Mouse (Mus musculus) heart, postnatal 0 days (tissue): ENCODE results near the gene Osmr. TPM values are rescaled to one million over a fixed set of nuclear protein-coding genes. Genes with fewer than 3 reads are reported as not detected.
A peak's percentile ranks its signal among the peaks of the same experiment; 100 is the strongest.

ENCODE experiments used
- ATAC-seq: fragments of 200-750 bp; cut with Nextera tagmentation; 2 replicates; pipeline ENCODE4 v1.8.0; 2017; ENCODE audit warnings: low read depth, moderate number of reproducible peaks, moderate library complexity; ENCODE audit not compliant: insufficient read depth
- DNase-seq: peaks from one replicate; pipeline ENCODE4 v3.0.0-alpha.2; 2016; ENCODE audit warnings: low spot score
- H3K27ac ChIP-seq: fragments of 300-500 bp; sonication (generic); 2 replicates; pipeline ENCODE4 v1.5.1; 2014; ENCODE audit warnings: low read depth, mild to moderate bottlenecking
- H3K27me3 ChIP-seq: fragments of 300-500 bp; sonication (generic); 2 replicates; pipeline ENCODE4 v1.6.1; 2014; ENCODE audit warnings: low read length, mixed read lengths; ENCODE audit not compliant: control insufficient read depth, insufficient read depth
- H3K36me3 ChIP-seq: fragments of 300-500 bp; sonication (generic); replicated peaks from 2 replicates; pipeline ENCODE4 v1.6.1; 2014; ENCODE audit warnings: low read length, mixed read lengths; ENCODE audit not compliant: control insufficient read depth, insufficient read depth
- H3K4me1 ChIP-seq: fragments of 300-500 bp; sonication (generic); 2 replicates; pipeline ENCODE4 v1.6.1; 2014; ENCODE audit warnings: antibody characterized with exemption; ENCODE audit not compliant: control insufficient read depth, insufficient read depth
- H3K4me2 ChIP-seq: fragments of 300-500 bp; sonication (generic); 2 replicates; pipeline ENCODE4 v1.6.1; 2014; ENCODE audit warnings: low read depth, mild to moderate bottlenecking, low read length, moderate library complexity
- H3K4me3 ChIP-seq: fragments of 300-500 bp; sonication (generic); 2 replicates; pipeline ENCODE4 v1.5.1; 2014; ENCODE audit warnings: low read depth, low read length
- H3K9ac ChIP-seq: fragments of 300-500 bp; sonication (generic); replicated peaks from 2 replicates; pipeline ENCODE4 v1.6.1; 2014; ENCODE audit warnings: low read depth, low read length, mixed read lengths
- H3K9me3 ChIP-seq: fragments of 300-500 bp; sonication (generic); replicated peaks from 2 replicates; pipeline ENCODE4 v1.6.1; 2016; ENCODE audit warnings: low read length; ENCODE audit not compliant: control insufficient read depth
- CTCF ChIP-seq: IDR thresholded peaks from 2 replicates; pipeline ENCODE4 v1.5.1; 2016; ENCODE audit warnings: antibody characterized with exemption, control low read depth, low read depth
- EP300 ChIP-seq: IDR thresholded peaks from 2 replicates; pipeline ENCODE4 v1.6.1; 2016; ENCODE audit warnings: antibody characterized with exemption, low read depth
- WGBS: fragments of 180-500 bp; shearing (Covaris S2); extraction: QIAGEN DNeasy Blood & Tissue Kit; methylation state at CpG from one replicate; pipeline ENCODE4 v1.1.7; 2014; 5-methylcytosine and 5-hydroxymethylcytosine counted together
- polyA plus RNA-seq: library from polyadenylated mRNA; unstranded; fragments of >200 nt; fragmentation: Nextera tagmentation; extraction: Ambion mirVana; gene quantifications from 2 replicates; pipeline ENCODE4 v1.2.1, GENCODE M21; 2015
- total RNA-seq: library from RNA; depleted of rRNA; stranded (reverse); fragments of >200 nt; gene quantifications from 2 replicates; pipeline ENCODE4 v1.2.3, GENCODE M21; 2014; ENCODE audit warnings: low replicate concordance

Osmr gene
- total and polyA plus RNA-seq, 2 experiments from 2014 or later: 2.6 to 12.4 TPM

GRCm38 (mm10) chr15:6906260-6907047 lies 31.7 kb upstream of the Osmr start:
- H3K4me1 ChIP-seq: 0 out of 2 replicates have a peak, but pooled peaks cover 6% of the 10 kb centered on the region
- H3K27ac ChIP-seq: no peak overlapping the region
- TF ChIP-seq CTCF: no peak
- TF ChIP-seq EP300: no peak
- no peak overlapping the region for H3K4me2 ChIP-seq
- no peak overlapping the region for H3K4me3 ChIP-seq
- 61% methylated on average over 19 of the region's 19 CpGs for WGBS
- no peaks in the 10 kb centered on the region for H3K9me3 ChIP-seq
- no peaks in the 10 kb centered on the region for H3K36me3 ChIP-seq
- peaks cover 6% of the 10 kb centered on the region for H3K27me3 ChIP-seq
- ATAC-seq (no peak), DNase-seq (peak; percentile 5)
- no peak overlapping the region for H3K9ac ChIP-seq

GRCm38 (mm10) chr15:6905726-6906125 lies 31.0 kb upstream of the Osmr start:
- Histone ChIP-seq H3K9me3 (no peaks in the 10 kb centered on the region), H3K4me3 (no peak overlapping the region), H3K9ac (no peak overlapping the region), H3K27ac (no peak overlapping the region), H3K36me3 (no peaks in the 10 kb centered on the region), H3K4me1 (0 out of 2 replicates have a peak, but pooled peaks cover 6% of the 10 kb centered on the region), H3K27me3 (peaks cover 4% of the 10 kb centered on the region; the same call in 1 of the 2 replicates), H3K4me2 (no peak overlapping the region)
- ATAC-seq (no peak), DNase-seq (no peak)
- 80% methylated on average over 4 of the region's 4 CpGs for WGBS
- TF ChIP-seq CTCF (no peak), EP300 (no peak)

GRCm38 (mm10) chr15:6903286-6903975 lies 28.7 kb upstream of the Osmr start:
- no peak overlapping the region for H3K4me3 ChIP-seq
- H3K4me2 ChIP-seq: no peak overlapping the region
- WGBS: 70% methylated on average over 9 of the region's 9 CpGs
- 0 out of 2 replicates have a peak, but pooled peaks cover 6% of the 10 kb centered on the region for H3K4me1 ChIP-seq
- no peaks in the 10 kb centered on the region for H3K9me3 ChIP-seq
- H3K27me3 ChIP-seq: peaks cover 4% of the 10 kb centered on the region; the same call in 1 of the 2 replicates
- no peak for ATAC-seq
- no peak for TF ChIP-seq CTCF
- TF ChIP-seq EP300: no peak
- H3K27ac ChIP-seq: no peak overlapping the region
- H3K36me3 ChIP-seq: no peaks in the 10 kb centered on the region
- H3K9ac ChIP-seq: no peak overlapping the region
- DNase-seq: no peak

- TF ChIP-seq CTCF: no peak
- no peak for TF ChIP-seq EP300
- no peak overlapping the region for H3K27ac ChIP-seq
- H3K9ac ChIP-seq: no peak overlapping the region
- no peaks in the 10 kb centered on the region for H3K9me3 ChIP-seq
- H3K4me1 ChIP-seq: 0 out of 2 replicates have a peak, but pooled peaks cover 6% of the 10 kb centered on the region
- no peak for DNase-seq
- 72% methylated on average over 5 of the region's 5 CpGs for WGBS
- no peak overlapping the region for H3K4me2 ChIP-seq
- H3K4me3 ChIP-seq: no peak overlapping the region
- ATAC-seq: no peak
- H3K36me3 ChIP-seq: no peaks in the 10 kb centered on the region
- peaks cover 4% of the 10 kb centered on the region; the same call in 1 of the 2 replicates for H3K27me3 ChIP-seq
Observed at GRCm38 (mm10) chr15:6901982-6902639, 27.3 kb upstream of the Osmr start.

DNA sequence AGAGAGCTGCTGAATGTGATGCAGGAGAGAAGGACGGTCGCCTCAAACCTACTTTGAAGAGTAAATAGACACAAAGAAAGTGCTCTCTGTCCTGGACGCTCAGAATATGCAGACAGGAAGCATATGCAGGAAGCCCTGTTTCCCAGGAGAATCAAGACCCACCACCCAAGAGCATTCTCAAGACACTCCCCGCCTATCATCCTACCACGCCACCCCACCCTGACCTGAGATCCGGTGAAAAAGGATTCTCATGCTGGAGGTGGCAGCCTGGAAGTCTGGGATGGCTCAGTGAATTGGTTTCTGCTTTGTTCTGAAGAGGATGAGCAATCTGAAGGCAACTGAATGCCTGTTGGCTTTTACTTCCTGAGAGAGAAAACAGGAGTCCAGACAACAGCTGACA lies 26.5 kb upstream of the Osmr start:
- H3K36me3 ChIP-seq: no peaks in the 10 kb centered on the region
- no peak for DNase-seq
- H3K4me2 ChIP-seq: no peak overlapping the region
- no peak for ATAC-seq
- no peak overlapping the region for H3K4me3 ChIP-seq
- no peaks in the 10 kb centered on the region for H3K27me3 ChIP-seq
- 0 out of 2 replicates have a peak, but pooled peaks cover 6% of the 10 kb centered on the region for H3K4me1 ChIP-seq
- WGBS: 57% methylated on average over 6 of the region's 6 CpGs
- no peak for TF ChIP-seq CTCF
- no peak for TF ChIP-seq EP300
- H3K9me3 ChIP-seq: no peaks in the 10 kb centered on the region
- H3K27ac ChIP-seq: no peak overlapping the region
- H3K9ac ChIP-seq: no peak overlapping the region
